Mouse (Mus musculus) gastrocnemius, postnatal 36 days (tissue): ENCODE measurements around the gene Tcf21. TPM values are rescaled to one million over a fixed set of nuclear protein-coding genes. Genes with fewer than 3 reads are reported as not detected.

ENCODE experiments used
- DNase-seq, 2 experiments: peaks; one replicate each; pipeline ENCODE4 v3.0.0; 2022
- intact Hi-C: fragments of 180-260 bp; cut with DNase I; formaldehyde crosslinking; loops from one replicate; pipeline ENCODE4 v1.15.1; 2025
- total RNA-seq, 2 experiments: library from RNA; stranded (reverse); gene quantifications; 2 replicates each; pipeline ENCODE4 v1.2.3; 2021

The Tcf21 gene
- total RNA-seq, 2 experiments from 2014 or later = not detected

DNA sequence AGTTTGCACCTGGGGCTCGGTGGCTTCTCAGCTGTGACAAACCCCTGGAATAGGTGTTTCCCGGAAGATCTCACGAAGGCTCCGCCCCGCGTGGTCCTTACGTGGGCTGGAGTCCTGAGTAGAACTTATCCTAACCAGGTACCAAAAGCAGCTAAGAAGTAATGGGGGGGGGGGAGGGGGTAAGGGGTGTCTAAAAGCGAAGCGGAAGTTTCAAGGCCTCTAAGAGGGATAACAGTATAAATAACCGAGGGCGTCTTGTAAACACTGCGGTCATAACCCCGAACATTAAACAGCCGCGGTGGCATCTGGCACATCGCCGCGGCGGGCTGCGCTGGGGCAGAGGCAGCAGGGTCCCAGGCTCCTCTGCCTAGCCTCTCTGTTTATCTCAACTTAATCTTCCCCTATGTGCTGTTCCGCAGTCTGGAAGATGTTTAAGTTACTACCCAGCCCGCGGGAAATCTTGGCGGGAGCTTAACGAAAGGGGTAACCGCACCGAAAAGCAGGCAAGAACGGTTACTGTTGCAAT, 3.7 kb downstream of the Tcf21 start:
- no peak for DNase-seq
- intact Hi-C loops = no loop called here

DNA sequence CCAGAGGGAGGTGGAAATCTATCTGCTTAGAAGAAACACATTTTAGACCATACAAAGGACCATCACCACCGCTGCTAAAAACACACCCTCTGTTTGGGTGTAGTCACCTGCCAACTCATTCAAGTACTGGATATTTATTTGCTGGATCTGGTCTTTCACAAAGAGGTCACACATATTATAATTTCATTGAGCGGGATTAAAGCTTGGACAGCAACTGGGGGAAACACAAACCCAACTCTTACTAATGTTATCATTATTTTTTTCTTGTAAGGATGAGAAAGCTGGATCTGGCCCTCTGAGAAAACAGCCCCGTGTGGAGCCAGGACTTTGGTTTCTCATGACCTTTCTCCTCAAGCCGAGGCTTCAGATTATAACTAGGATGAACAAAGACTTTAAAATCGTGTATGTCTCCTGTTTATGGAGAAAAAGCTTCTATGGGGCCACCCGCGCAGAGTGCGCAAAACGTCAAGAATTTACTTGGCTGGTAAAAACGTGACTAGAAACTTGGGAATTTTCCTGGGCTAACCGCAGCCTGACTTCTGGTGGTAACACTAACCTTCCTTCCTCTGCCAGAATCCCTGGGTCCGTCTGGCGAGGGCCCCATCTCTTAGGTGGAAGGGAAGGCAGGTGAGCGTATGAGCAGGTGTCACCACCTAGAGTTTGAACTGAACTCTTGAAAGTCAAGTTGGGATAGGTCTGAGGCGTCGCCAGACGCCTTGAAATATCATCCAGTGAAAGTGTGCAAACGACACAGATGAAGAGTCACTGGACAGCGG, 4.3 kb downstream of the Tcf21 start:
- intact Hi-C loops = no loop called here
- no peak for DNase-seq

DNA sequence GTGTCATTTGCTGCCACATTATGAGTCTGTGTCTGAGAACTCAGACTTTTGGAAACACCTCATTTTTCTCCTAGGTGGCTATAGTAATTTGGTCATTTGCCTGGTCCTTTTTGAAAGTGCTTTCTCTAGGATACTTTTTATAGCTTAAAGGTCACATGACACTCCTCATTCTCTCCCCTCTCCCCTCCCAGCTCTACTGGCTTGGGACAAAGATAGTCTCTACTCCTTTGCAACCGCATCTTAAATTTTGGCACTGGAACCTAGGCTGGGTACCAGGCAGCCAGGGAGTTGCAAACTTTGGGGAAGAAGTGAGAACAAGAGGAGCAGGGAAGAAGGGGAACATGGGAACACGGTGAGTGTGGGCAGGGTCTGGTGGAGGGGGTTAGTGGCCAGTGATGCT, 5.2 kb downstream of the Tcf21 start:
- intact Hi-C loops = no loop called here
- DNase-seq = no peak

DNA sequence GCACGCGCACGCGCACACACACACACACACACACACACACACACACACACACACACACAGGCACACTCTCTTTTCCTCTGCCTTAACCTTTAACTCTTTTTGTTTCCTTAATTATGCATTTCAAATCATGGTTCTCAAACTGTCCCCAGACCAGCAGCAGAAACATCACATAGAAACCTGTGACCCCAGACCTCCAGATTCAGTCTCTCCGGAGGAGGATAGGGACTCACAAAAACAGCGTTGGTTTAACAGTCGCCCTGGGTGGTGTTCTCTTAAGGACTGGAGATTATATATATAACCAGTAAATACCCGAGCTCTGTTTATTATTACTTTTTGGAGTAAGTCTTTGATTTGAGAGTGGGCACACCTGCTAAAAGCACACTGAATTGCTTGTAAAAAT, 5.7 kb downstream of the Tcf21 start:
- intact Hi-C loops = no loop called here
- no peak for DNase-seq

DNA sequence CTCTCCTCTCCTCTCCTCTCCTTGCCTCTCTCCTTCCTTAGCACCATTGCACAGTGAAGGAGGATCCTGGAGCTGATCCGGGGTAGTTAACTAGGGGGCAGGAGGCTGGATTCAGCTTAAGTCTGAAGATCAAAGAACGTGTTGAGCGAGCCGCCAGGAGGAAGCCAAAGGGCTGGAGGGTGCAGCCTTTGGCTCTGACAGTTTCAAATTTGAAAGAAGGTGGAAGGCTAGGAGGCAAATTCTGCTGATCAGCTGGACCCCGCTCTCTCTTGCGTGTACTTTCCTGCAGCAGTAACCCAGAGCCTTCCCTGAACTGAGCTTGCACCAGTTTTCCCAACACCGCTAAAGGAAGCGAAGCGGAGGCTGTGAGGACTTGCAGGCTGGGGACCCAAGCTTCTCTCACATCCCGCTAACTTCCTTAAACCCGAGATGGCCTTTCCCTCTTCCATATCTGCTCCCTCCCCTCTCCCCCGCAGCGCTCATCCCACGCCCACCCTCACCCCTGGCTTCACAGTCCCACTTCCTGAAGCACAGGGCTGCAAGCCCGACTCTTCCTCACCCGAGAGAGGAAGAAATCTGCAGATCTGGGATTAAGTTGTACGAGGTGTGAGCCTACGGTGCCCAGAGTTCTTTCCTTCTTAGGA, 6.5 kb downstream of the Tcf21 start:
- DNase-seq = no peak
- intact Hi-C loops = no loop called here

DNA sequence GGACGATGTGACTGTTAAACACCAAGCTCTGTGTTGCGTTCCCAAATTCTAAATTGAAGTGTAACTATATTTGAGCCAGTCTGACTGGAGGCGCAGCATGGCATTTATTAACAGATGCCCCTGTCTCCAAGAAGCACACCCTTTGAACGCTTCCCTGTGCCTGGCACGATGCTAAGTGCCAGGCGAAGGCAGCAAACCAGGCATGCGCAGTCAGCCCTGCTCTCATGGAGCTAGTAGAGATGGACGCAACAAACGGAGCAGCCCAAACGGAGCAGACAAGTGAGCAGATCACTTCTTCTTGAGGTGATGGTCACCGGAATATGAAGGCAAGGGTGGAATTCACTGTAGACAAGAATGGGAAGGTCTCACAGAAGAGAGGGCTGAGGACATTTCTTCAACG, 8.1 kb downstream of the Tcf21 start:
- DNase-seq = no peak
- intact Hi-C loops = no loop called here

DNA sequence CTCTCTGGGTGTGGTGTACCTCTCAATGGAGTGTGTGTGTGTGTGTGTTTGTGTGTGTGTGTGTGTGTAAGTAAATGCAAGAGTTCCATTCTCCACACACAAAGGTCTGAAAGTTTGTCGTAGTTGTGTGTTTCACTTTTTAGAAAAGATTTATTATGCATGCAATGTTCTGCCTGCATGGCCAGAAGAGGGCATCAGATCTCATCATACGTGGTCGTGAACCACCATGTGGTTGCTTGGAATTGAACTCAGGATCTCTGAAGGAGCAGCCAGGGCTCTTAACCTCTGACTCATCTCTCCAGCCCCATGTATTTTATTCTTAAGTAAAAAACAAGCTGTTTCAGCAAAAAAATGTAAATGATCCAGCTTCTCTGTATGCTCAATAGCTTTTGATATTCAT, 37.3 kb downstream of the Tcf21 start:
- intact Hi-C loops = loop anchor here (5.0 kb wide), 1 partner anchor 300 kb away; no protein-coding TSS in a partner anchor
- no peak for DNase-seq

DNA sequence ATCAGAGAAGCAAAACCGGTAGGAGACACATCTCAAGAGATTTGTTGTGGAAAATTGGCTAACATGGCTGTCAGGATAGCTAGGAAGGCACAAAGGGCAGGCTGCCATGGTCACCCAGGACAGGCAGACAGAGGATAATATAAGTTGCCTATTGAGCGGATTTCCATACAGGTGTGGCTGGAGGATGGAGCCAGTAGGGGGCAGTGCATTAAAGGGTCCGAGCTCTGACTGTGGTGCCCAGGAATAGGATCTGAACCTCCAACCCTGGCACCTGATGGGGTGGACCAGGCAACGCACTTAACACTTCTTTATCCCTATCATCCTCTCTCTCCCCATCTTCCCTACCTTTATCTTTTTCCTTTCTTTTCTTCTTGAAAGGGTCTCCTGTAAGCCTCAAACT, 38.5 kb downstream of the Tcf21 start:
- no peak for DNase-seq
- intact Hi-C loops = loop anchor here (5.0 kb wide), 1 partner anchor 301 kb away; no protein-coding TSS in a partner anchor

DNA sequence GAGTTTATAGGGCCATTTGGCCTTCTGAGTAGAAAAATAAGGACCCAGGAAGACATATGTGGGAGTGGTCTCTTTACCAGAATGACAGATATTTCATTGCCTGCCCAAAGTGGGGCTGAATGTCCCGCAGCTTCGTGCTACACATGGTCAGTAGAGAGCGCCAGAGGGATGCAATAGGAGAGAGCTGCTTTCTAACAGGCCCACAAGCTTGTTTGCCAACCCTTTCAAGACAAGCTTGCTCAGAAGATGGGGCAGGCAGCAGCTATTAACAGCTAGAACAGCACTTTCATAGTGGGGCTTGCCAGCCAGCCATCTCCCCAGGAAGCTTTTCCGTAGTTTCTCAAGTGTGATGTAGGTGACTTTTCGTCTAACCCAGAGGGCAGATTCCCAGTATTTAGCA, 42.0 kb downstream of the Tcf21 start:
- intact Hi-C loops = loop anchor here (5.0 to 10.0 kb wide), 3 partner anchors 161 to 303 kb away; no protein-coding TSS in a partner anchor

DNA sequence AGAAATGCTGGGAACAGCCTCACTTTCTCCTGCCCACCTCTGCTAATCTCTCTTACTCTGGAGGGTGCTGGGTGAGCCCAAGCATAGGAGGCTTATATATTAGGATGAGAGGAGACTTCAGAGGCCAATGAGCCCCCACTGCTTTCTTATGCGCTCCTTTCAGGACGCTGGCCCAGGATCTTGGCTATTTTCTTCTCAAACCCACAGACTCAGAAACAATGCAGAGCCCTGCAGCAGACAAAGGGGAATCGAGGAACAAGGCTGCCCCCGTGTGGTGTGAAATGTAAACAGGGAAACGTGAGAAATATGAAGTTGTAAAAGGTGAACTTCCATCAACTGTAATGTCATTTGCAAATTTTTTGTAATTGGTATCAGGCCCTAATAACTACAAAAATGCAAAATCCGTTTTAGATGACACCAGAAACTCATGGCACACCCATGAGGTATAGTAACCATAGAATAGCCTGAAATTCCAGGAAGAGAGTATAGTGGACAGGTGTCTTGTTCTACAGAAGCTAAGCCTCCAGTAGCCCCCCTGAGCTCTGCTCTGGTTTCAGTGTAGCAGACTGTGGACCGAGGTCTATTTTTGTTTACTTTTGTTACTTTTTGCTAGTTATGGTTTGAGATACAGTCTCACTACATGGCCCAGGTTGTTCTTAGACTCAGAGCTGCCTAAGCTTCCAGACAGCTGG, 43.8 kb downstream of the Tcf21 start:
- intact Hi-C loops = loop anchor here (5.0 to 10.0 kb wide), 3 partner anchors 159 to 301 kb away; no protein-coding TSS in a partner anchor
- DNase-seq = no peak

More for the DNA sequence above, 42.0 kb downstream of the Tcf21 start:
- no peak for DNase-seq

DNA sequence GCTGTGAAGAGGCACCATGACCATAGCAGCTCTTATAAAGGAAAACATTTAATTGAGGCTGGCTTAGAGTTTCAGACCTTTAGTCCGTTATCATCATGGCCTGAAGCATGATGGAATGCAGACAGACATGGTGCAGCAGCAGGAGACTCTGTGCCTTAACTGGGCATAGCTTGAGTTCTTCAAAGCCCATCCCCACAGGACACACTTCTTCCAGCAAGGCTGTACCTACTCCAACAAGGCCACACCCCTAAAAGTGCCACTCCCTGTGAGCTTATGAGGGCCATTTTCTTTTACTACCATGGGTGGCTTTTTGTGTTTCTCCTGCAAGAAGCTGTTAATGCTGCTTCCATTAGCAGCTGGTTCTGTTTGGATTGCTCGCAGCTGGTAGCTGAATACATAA, 44.5 kb downstream of the Tcf21 start:
- DNase-seq = no peak
- intact Hi-C loops = loop anchor here (5.0 to 10.0 kb wide), 3 partner anchors 158 to 301 kb away; no protein-coding TSS in a partner anchor

DNA sequence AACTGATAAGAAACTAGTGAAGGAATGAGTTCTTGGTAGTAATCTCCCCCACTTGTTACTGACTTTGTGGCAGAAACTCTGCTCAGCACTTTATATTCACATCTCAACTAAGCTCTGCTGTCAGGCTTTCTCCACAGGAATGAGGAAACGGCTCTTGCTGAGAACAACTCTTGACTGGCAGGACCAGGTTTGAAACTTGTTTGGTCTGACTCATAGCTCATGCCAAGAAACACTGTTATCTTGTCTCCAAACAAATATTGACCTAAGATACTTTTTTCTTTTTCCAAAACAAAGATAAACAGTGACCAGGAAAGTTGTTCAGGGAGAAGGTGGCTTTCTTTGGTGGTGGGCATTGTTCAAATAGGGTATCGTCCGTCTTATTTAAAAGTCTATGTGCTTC, 45.3 kb downstream of the Tcf21 start:
- intact Hi-C loops = loop anchor here (5.0 to 10.0 kb wide), 3 partner anchors 157 to 300 kb away; no protein-coding TSS in a partner anchor
- DNase-seq = no peak

Other genes starting within 250 kb of the Tcf21 start
- gene Slc2a12, start 175.2 kb downstream of the Tcf21 start, total RNA-seq = 10 to 100 TPM; 11.5 to 14.4 TPM
- gene Tbpl1, start 88.2 kb downstream of the Tcf21 start, total RNA-seq = 10 to 100 TPM; 16.9 to 19.6 TPM